Mouse (Mus musculus): ENCODE results near the gene Map3k13.

Map3k13 gene

DNA sequence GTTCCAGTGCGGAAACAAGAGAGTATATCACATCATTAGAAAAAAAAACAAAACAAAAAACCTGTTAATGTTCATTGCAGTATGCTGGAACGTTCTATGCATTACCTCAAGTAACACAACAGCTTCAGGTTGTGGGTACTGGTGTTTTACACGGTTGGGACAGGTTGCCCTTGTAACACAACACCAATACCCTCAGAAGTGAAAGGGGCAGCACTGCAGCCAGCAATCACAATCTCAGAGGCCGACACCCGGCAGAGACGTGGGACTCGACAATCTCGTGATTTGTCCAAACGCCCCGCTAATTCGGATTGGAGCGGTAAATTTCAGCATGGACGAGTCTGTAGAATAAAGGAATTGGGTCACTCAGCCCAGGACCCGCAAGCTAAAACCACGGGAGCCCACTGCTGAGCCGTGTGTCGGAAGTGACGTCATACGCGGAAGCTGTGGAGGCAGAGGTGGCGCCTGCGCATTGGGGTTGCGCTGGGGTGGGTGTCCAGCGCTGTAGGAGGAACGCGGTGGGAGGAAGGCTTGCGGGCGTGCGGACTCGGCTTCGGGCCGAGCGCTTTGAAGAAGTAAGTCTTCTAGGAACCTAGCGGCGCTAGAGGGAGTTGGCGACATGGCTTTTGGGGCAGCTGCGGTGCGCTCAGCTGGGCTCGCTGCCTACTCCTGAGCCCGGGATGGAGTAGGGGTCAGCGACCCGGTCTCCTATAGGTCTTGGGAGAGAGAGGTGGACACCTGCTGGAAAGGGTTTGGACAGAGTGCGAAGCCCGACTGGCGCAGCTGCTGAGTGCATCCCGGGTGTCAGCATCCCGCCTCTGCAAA is at the start of gene Map3k13:
Gene Map3k13 (plus strand): TSS at position 472 of the 822 bp plus-strand sequence.
- DNase-seq (ENCODE audit: low read depth, low spot score) = peak; percentile 87

DNA sequence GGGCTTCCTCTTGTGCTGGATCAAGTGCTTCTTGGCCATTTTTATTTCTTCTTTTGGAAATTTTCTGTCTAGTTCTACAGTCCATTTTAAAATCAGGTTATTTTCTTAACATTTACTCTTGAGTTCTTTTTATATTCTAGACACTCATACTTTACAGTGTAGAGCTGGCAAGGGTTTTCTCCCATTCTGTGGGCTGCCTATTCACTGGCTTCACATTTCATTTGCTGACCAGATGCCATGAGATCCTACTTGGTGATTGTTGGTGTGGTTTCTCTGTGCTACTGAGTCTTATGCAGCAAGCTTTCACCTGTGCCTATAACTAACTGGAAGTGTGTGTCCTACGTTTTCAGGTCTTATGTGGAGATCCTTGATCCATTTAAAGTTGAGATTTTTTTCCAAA is 35.7 kb upstream of the Map3k13 start:
- no peak for DNase-seq (ENCODE audit: low read depth, low spot score)

DNA sequence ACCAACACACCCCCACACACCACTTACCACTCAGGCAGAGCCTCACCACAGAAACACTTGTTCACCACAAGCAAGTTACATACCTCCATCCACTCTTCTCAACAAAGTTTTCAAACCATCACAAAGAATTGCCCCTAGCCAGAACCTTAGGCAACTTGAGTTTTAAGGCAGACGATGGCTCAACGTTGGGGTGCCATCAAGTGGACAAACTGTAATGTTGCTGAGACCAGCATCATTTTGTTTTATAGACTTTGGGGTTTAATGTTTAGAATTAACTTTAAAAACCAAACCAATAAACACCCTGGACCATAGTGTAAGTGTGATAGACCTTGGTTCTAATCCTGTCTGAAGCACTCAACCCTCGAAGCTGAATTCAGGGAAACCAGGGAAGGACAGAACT is 25.9 kb upstream of the Map3k13 start:
- no peak for DNase-seq (ENCODE audit: low read depth, low spot score)

DNA sequence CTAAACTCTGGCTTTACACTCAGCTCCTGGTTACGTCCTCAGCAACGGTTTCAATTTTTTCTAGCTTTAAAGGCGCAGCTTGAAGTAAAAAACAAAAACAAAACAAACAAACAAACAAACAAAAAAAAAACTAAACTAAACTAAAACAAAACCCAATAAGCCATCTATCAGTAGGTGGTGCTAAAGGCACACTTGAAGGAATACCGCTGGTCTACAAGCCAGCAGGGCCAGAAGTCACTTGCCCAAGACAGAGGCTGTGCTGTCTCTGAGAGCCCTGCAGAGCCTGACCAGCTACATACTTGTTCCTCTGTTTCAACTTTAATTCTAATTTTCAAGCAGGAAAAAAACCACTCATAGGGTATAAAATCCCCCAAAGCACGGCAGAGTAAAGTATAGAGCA is 24.5 kb upstream of the Map3k13 start:
- DNase-seq (ENCODE audit: low read depth, low spot score) = no peak

DNA sequence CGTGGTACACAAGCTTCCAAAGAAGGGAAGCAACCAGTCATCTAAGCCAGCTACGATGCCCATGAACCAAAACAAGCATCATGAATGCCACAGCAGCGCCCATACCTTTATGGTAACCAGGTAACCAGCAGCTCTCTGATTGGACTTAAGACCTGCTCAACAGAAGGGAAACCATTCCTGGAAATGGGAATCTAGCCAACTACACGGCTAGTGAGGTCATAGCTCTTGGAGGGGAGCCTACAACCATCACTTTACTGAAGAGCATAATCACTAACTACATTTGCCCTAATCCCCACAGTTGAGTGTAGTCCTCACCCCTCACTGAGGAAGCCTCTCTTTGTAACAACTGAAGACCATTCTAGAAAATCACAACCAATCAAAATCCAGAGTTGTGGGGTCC is 19.4 kb upstream of the Map3k13 start:
- no peak for DNase-seq (ENCODE audit: low read depth, low spot score)

DNA sequence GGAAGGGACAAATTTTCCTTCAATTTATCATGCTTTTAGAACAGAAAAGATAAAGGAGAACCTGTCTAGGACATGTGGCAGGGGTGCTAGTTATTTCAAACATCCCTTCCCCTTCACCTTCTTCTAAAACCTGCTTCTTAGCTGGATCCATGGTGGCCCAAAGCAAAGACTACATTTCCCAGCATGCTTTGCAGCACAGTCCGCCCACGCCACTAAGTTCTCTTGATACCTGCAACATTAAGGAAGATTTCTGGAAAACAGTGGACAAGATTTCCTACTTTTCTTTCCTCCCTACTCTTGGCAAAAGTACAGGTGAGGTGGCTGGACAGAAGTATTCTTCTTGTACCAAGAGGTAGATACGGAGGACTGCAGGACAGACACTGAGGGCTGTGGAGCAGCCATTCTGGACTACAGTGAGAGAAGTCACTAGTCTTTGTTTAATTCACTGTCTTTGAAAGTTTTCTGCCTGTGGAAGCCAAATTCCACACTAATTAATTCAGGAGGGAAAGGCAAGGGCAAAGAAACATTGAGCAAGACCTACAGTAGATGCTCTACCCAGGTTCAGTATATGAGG is 15.8 kb upstream of the Map3k13 start:
- no peak for DNase-seq (ENCODE audit: low read depth, low spot score)

DNA sequence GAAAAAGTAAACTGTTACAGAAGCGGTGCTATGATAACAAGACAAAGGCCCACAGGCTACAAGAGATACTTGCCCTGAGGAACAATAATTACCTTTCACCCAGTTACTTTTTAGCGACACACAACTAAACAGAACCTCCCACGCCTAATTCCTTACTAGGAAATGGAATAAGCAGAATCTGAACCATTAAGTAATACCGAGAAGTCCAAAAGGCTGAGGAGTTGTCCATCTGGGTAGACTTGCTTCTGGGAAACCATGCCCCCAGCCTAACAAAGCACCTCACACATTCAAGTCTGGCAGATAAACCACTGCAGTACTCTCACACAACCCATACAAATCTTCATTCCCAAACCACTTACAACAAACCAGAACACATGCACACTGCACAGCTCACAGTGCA is 15.0 kb upstream of the Map3k13 start:
- DNase-seq (ENCODE audit: low read depth, low spot score) = no peak

DNA sequence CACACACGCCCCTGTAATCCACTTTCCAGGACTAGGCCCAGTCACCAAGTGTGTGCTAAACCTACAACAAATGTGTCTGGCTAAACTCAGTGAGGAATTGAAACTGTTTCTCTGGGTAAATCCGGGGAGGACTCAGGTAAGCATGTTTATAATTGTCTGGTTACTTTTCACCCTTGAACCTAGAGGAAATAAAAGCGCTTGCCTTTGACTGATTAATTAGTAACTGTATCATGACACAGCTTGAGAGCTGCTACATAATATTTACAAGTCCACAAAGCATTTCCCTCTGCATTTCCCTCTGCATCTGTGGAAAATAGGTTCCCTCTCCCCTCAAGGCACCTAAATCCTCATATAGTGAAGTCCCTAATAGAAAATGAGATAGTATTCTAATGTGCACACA is 12.9 kb upstream of the Map3k13 start:
- no peak for DNase-seq (ENCODE audit: low read depth, low spot score)

DNA sequence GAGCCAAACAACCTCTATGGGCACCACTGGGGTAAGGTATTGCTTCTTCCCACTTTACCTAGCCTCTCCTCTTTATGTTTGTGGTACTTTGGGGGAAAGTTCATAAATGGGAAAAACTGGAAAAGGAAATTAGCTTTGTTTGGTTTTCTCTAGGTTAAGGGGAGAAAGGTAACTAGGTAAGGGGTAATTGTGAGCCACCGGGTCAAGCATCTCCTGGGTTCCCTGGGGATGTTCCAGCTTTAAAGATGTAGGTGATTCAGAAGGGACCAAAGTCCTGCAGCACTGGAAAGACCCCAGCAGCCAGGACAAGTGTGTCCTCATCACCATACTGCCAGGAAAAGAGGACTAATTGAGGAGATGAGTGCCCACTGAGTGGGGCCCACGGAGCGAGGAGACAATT is 12.3 kb upstream of the Map3k13 start:
- no peak for DNase-seq (ENCODE audit: low read depth, low spot score)

DNA sequence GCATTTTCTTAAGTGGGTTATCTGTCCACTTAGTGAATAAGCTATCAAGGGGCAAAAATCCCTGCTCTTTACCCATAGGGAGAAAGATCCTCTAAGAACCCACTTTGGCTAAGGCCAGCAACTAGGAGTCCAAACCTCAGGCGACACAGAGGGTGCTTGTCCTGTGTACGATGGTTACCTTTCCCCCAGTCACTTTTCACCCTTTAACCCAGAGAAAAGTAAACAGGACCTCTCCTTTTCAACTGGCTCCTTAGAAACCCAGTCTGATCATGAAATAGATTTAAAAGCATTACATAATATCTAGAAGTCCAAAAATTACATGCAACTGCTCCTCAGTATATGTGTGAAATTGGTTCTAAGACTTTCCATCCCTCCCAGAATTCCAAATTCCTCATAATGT is 11.3 kb upstream of the Map3k13 start:
- DNase-seq (ENCODE audit: low read depth, low spot score) = no peak

DNA sequence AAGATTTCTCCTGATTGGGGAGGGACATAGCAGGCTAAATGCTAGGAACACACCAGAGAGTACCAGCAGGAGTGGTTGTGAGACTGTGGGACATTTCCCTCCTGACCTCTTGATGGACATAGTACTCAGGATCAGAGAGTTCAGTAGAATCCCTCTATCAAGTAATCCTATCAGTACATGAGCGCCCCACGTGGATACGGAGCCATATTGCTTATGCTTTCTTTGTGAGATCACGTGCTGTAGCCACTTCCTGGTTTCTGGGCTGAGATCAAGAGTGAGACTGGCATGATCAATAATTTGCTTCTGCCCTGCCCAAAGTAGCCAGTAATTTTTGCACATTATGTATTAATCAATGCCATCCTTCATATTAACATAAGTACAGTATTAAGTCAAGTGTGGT is 9.1 kb upstream of the Map3k13 start:
- DNase-seq (ENCODE audit: low read depth, low spot score) = no peak

DNA sequence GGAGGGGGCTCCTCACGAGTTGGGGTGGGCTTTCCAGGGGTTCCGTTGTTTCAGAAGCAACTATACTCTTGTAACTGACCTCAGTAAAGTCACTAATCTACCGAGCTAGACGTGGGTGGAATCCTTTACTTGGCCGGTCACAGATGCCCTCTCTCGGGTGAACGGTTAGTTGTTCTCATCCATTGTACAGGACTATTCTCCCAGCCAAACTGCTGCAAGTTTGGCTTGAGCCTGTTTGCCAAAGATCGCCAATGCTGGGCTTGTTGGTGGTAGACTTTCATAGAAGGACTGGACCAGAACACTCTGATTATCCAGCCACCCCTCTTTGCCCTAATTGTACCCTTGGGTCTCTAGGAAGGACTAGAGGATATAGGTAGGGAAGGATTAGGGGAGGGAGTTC is 7.8 kb upstream of the Map3k13 start:
- DNase-seq (ENCODE audit: low read depth, low spot score) = no peak

DNA sequence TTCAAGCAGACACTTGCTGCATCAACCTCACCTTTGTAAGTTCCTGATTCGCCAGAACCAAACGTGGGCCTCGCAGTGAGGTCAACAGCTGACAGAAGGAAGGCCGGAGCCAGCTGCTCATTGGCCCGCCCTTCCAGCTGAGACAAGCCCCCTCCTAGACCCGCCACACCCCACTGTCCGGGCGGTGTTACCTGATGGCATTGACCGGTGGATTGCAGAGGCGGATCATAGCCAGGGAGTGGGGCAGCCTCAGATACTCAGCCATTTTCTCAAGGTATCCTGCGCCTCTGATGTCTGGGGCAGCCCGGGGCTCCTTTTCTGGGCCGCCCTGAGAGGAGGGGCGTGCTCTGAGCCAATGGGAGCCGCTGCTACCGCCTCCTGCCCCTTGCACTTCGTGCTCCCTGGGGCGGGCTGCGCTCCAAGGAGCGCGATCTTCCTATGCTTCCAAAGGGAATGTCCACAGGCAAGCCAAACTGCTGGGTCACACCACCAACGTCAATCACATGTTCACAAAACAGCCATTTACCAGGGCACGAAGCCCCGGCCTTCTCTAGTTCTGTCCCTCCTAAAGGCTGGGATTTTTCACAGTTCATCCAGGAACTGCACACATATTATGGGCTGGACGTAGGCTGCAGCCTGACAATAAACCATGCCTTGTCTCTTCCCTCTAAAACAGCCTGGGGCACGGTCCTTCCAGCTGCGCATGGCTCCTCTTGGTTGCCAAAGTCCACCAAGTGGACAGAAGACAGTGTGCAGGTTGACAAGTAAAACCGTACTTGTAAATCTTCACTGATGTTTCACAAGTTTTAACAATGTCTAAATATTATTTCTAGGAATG is 6.4 kb upstream of the Map3k13 start, which contains the start of gene Ehhadh:
Gene Ehhadh (minus strand): TSS at position 292 of the 838 bp plus-strand sequence.
- peak; percentile 34 for DNase-seq (ENCODE audit: low read depth, low spot score)

DNA sequence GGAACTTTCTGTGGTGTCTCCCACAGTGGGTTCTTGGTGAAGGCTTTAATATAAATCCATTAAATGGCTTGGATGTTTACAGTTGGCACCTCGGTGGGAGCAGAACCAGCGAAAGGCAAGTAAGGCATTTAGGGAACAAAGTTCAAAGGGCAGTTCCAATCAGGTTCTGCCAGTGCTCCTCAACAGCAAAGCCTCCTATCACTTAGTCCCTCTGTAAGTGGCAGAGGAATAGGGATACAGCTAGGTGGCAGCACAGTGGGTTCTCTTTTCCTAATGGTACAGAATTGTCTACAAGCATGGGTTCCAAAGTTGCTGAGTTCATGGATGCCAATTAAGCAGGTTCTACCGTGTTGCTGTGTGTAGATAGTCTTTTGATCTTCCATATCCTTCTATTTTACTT is 5.6 kb upstream of the Map3k13 start:
- no peak for DNase-seq (ENCODE audit: low read depth, low spot score)

DNA sequence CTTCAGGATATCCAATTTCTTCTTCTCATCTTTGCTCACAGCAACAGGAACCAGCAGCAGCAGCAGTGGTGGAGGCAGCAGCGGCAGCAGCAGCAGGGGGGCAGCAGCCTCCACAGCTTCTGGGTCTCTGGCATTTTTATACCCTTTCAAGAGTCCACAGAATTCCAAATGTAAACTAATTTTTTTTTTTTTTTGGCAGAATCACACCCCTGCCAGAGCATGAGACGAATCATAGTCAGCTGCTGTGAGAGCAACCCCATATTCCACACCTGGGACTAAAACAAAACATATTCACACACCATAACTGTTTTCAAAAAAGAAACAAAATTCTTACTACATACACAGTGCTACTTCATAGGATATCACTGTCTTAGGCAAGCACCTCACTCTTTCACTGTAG is 5.0 kb upstream of the Map3k13 start:
- no peak for DNase-seq (ENCODE audit: low read depth, low spot score)

DNA sequence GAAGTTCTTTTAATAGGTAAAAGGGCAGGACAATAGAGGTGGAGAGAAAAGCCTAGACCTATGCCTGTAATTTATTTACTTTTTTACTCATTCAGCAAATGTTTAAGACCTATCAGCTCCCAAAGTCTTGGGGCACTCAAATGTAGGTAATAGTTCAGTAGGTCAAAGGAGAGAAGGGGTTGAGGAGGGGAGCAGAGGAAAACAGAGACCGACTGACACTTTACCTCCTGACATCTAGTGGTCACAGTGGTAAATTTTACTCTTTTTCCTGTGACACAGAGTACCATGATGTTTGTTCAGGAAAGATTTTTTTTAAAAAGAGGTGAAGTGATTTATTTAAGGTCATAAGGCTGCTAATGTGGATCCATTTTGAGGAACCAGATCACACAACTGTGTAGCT is 3.7 kb upstream of the Map3k13 start:
- DNase-seq (ENCODE audit: low read depth, low spot score) = no peak

DNA sequence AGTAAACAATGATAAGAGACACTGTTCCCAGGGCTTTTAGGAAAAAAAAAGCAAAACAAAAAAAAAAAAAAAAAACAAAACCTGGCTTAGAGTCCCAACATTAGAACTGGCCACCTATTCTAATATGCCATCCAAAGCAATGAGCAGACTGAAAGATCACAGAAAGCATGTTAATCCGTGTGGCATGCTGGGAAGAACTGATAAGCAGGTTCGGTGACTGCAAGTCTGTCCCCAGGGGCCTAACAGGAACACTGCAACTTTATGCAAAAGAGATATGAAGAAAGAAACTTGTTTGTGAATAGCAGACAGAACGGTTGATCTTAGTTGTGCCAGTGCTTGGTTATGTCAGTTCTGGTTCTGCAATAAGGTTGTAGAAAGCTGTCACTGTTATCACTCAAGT is 2.4 kb upstream of the Map3k13 start:
- peak; percentile 50 for DNase-seq (ENCODE audit: low read depth, low spot score)

DNA sequence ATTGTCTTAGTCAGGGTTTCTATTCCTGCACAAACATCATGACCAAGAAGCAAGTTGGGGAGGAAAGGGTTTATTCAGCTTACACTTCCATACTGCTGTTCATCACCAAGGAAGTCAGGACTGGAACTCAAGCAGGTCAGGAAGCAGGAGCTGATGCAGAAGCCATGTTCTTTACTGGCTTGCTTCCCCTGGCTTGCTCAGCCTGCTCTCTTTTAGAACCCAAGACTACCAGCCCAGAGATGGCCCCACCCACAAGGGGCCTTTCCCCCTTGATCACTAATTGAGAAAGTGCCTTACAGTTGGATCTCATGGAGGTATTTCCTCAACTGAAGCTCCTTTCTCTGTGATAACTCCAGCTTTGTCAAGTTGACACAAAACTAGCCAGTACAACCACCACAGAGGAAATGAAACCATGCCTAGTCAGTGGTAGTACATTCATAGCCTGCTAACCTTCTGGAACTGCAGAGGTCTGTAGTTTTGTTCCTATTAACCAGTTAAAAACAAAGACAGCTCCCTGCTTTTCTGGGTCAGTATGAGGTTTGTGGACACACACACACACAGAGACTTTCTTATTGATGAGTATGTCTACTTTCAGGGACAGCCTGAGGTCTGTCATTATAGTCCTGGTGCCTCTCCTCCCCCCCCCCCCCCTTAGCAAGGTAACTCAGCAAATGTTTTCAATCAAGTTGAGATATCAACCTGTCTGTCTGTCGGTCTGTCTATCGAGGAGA is 901 bp upstream of the Map3k13 start:
- peak; percentile 17 for DNase-seq (ENCODE audit: low read depth, low spot score)

DNA sequence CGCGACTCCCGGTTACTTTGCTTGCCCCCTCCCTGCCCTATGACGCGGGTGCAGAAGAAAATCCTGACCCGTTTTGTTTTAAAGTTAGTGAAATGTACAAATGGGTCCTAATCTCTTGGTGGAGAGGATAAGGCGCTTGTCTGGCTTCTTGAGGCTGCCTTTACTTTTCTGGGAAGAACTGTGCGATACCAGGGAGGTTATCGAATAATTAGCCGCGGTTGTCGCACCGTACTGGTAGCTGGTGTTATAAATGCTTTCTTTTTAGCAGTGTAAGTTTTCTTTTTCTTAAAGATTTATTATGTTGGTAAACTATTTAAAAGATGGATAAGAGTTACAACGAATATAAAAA is 525 bp downstream of the Map3k13 start:
- peak; percentile 40 for DNase-seq (ENCODE audit: low read depth, low spot score)

DNA sequence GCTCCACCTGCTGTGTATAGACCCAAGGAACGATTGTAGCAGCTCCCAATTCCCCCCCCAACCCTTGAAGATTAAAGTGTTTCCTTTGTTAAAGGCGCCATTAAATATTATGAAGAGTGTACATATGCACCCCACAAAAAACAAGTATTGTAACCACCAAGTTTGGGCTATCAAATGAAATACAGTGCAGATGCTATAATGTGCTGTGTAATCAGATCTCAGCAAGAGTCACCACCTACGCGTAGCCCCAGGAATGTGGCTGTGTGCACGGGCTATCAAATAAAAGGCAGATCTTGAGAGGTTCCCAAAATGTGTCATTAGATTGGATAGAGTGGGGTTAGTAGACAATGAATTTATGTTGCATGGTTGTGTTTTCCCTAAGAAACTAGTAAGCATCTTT is 925 bp downstream of the Map3k13 start:
- no peak for DNase-seq (ENCODE audit: low read depth, low spot score)

DNA sequence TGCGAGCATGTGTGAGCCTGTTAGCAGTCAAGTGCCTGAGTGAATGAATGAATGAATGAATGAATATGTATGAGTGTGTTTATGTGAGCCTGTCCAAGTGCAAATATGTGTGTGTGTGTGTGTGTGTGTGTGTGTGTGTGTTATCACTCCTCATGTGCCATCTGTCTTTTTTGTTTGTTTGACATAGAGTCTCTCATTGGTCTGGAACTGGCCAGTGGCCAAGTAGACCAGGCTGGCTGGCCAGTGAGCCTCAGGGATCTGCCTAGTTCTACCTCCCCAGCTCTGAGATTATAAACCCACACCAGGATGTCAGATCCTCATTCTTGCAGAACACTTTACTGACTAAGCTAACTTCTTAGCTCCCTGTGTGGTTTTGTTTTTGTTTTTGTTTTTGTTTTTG is 10.1 kb downstream of the Map3k13 start:
- no peak for DNase-seq (ENCODE audit: low read depth, low spot score)

DNA sequence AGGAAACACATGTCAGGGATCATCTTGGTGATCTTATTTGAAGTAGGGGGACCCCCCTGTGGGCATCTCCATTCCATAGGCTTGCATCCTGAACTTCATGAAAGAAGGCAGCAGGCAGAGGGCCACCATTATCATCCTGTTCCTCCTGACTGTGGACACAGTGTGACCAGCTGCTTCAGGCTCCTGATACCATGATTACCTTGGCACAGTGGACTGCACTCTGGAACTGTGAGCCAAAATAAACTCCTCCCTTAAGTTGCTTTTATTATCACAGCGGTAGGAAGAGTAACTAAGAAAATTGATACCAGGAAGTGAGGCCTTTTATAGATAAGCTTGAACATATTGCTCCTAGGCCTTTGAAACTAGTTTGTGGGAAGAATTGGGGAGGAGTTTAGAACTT is 12.7 kb downstream of the Map3k13 start:
- no peak for DNase-seq (ENCODE audit: low read depth, low spot score)

Measured in c-Kit-negative CD71-positive TER-119-positive erythroid progenitor cells, embryonic 14.5 days (primary cell).